Comparison of ENCODE assay signal across 10 mouse cellular contexts in the genomic region with DNA sequence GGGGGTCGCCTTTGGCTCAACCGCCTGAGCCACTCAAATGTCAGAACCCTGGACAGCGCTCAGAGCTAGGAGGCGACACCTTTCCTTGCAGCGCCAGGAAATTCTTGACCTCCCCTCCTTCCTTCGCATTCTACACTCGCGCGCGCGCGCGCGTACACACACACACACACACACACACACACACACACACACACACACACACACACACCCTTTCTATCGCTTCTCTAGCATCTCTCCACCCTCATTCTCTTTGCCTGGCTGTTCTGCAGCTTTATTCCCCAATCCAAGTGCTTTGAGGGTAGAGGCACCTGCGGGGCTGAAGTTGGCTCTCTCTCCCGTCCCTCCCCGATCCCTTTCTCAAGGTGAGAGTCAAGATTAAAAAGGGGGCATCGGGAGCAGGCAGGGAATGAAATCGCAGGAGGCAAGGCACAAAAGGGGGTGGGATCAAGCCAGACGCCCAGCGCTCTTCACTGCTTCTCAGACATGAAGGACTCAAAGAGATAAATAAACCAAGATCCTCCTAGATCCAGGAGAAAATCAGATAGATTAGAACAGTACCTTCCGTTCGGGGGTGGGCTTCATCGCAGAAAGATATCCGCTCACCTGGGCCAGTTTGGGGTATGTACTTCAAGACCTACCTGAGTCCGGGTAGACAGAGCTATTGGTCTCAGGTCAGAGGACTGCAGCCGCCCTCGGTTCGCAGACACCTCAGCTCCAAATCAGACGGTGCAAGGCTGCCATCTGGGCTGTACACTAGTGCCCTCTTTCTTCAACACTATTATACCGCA. TPM values are rescaled to one million over a fixed set of nuclear protein-coding genes. Genes with fewer than 3 reads are reported as not detected.
DNase-seq lines count a peak whose midpoint lies in the region; ATAC-seq and TF ChIP-seq lines count a peak whose summit lies in the region.
"Had no signal": no experiment of that assay in that cellular context is flagged by ENCODE, and none has a peak within 500 bp of the region (broad histone marks: within the 10 kb centered on the region; RNA-seq: fewer than 3 reads in every experiment).

A gene (minus strand): TSS at position 746 of the 788 bp plus-strand sequence.

- no peak for TF ChIP-seq CTCF in ES-Bruce4 (IDR thresholded peaks at IDR 0.05; ENCODE audit: low read depth, low read length)

- peak within 1 kb of the TSS; percentile 58 for H3K4me3 ChIP-seq in ES-Bruce4 (ENCODE audit: low read depth, low read length)
- peak within 1 kb of the TSS; percentile 11; the same call in 1 of the 2 replicates for H3K4me3 ChIP-seq in heart, embryonic 13.5 days

- no peak within 1 kb of the TSS for H3K9ac ChIP-seq in ES-Bruce4 (ENCODE audit: low read depth, poor library complexity, severe bottlenecking)
- no peak within 1 kb of the TSS for H3K9ac ChIP-seq in heart, embryonic 13.5 days

- no peak for TF ChIP-seq POLR2A in ES-Bruce4 (IDR thresholded peaks at IDR 0.05; ENCODE audit: insufficient read depth, low read length)

- peak; percentile 9 to 17 for DNase-seq in adrenal gland, postnatal 36 days
- no peak for DNase-seq in adrenal gland, postnatal 4 days (ENCODE audit: low spot score in 2 of 2)
- DNase-seq in embryo, embryonic 10 days (ENCODE audit: low spot score): peak; percentile 85
- DNase-seq in left cerebral cortex, postnatal 10 days (ENCODE audit: extremely low spot score in 1 of 2, low spot score in 2 of 2): peak; percentile 54
- DNase-seq in retina, embryonic 14.5 days (ENCODE audit: low spot score): peak; percentile 69
- DNase-seq in thymus, postnatal 14 days: no peak

- no peak for TF ChIP-seq EP300 in ES-Bruce4 (IDR thresholded peaks at IDR 0.05; ENCODE audit: insufficient read depth, low read depth, low read length)

- peak within 1 kb of the TSS; percentile 47 for H3K4me2 ChIP-seq in heart, embryonic 13.5 days

- no peak within 1 kb of the TSS for H3K27ac ChIP-seq in ES-Bruce4 (ENCODE audit: insufficient read depth, low read length)
- no peak within 1 kb of the TSS for H3K27ac ChIP-seq in heart, embryonic 13.5 days (replicated peaks)

- H3K4me1 ChIP-seq in ES-Bruce4 (ENCODE audit: control insufficient read depth, insufficient read depth, low read length): no peaks in the 10 kb centered on the region
- H3K4me1 ChIP-seq in heart, embryonic 13.5 days: no peaks in the 10 kb centered on the region

- no peaks in the 10 kb centered on the region; the same call in 1 of the 2 replicates for H3K27me3 ChIP-seq in ES-Bruce4 (ENCODE audit: control insufficient read depth, insufficient read depth, low read length, poor library complexity, severe bottlenecking)
- H3K27me3 ChIP-seq in heart, embryonic 13.5 days (replicated peaks): peaks cover 46% of the 10 kb centered on the region

- intact Hi-C loops in left cerebral cortex, postnatal 10 days (cut with DNase I): loop anchor here (5.0 kb wide), 1 partner anchor 675 kb away; no protein-coding TSS in a partner anchor

- no peaks in the 10 kb centered on the region for H3K9me3 ChIP-seq in ES-Bruce4 (replicated peaks; ENCODE audit: control insufficient read depth, insufficient read depth, low read length, poor library complexity, severe bottlenecking)
- H3K9me3 ChIP-seq in heart, embryonic 13.5 days: no peaks in the 10 kb centered on the region

- ATAC-seq in heart, embryonic 13.5 days (ENCODE audit: extremely low read depth, insufficient number of reproducible peaks, low FRiP score, low TSS enrichment): no peak

- 3% methylated on average over 31 of the region's 32 CpGs for WGBS in heart, embryonic 13.5 days

- no peaks in the 10 kb centered on the region for H3K36me3 ChIP-seq in ES-Bruce4 (ENCODE audit: control insufficient read depth, insufficient read depth, low read length, poor library complexity, severe bottlenecking)
- H3K36me3 ChIP-seq in heart, embryonic 13.5 days: no peaks in the 10 kb centered on the region

RNA-seq across cellular contexts. Expression of the gene that starts here (rescaled TPM):
- total RNA-seq in adrenal gland, postnatal 36 days (2021): not detected
- total RNA-seq in adrenal gland, postnatal 4 days (2021): under 1 TPM in 1 of 2 experiments, not detected in 1; 0.42 TPM
- not detected in 2 replicates for polyA plus RNA-seq in ES-Bruce4 (2011; ENCODE audit: insufficient read depth, insufficient read length, low read depth, missing spikeins)
- 0.04 and 0.09 TPM in 2 replicates for polyA plus RNA-seq in heart, embryonic 13.5 days (2015; fragmentation: Nextera tagmentation; extraction: Ambion mirVana)
- total RNA-seq in left cerebral cortex, postnatal 10 days (2021): 10 to 100 TPM; 26.6 to 35.0 TPM
- polyA plus RNA-seq: C2C12; large intestine, adult 2 months had no signal

Comparison
In these comparisons a context has a peak if more than half of its experiments do, and no peak if none do; other contexts are left out.
1. RNA of the gene that starts here (total RNA-seq): 26.6 to 35.0 TPM in left cerebral cortex, postnatal 10 days; 0.42 TPM in adrenal gland, postnatal 4 days and not detected in adrenal gland, postnatal 36 days; every median in the first group is over 10 times any median in the second.
2. Peak in DNase-seq in adrenal gland, postnatal 36 days; RNA of the gene not detected or under 1 TPM.
3. DNase-seq: peak in embryo, embryonic 10 days (single experiment), left cerebral cortex, postnatal 10 days (2 of 2) and retina, embryonic 14.5 days (single experiment); none in adrenal gland, postnatal 4 days (0 of 2) and thymus, postnatal 14 days (single experiment).